Mouse (Mus musculus): ENCODE results near the gene Mpped2. TPM values are rescaled to one million over a fixed set of nuclear protein-coding genes. Genes with fewer than 3 reads are reported as not detected.

Mpped2 gene
- polyA plus RNA-seq, 1 experiment from 2014 or later: 102 TPM

- Histone ChIP-seq H3K9ac (replicated peaks; ENCODE audit: low read length) (no peak overlapping the region), H3K4me2 (ENCODE audit: low read depth, low read length) (no peak overlapping the region), H3K9me3 (replicated peaks; ENCODE audit: control insufficient read depth, low read length) (no peaks in the 10 kb centered on the region), H3K27ac (replicated peaks; ENCODE audit: low read depth, low read length) (no peak overlapping the region), H3K27me3 (ENCODE audit: control insufficient read depth, insufficient read depth, low read length) (no peaks in the 10 kb centered on the region), H3K4me3 (ENCODE audit: low read depth, low read length) (no peak overlapping the region), H3K4me1 (ENCODE audit: control insufficient read depth, insufficient read depth, low read length) (peaks cover 2% of the 10 kb centered on the region; the same call in 1 of the 2 replicates), H3K36me3 (replicated peaks; ENCODE audit: control insufficient read depth, insufficient read depth, low read depth, low read length) (no peaks in the 10 kb centered on the region)
- 23% methylated on average over 11 of the region's 11 CpGs for WGBS
- peak; percentile 73 for ATAC-seq (replicated peaks; ENCODE audit: insufficient number of reproducible peaks, low FRiP score, low TSS enrichment, low read depth)
- DNase-seq (ENCODE audit: low spot score): no peak
Observed at GRCm38 (mm10) chr2:106895326-106896023, 202.4 kb downstream of the Mpped2 start.

DNA sequence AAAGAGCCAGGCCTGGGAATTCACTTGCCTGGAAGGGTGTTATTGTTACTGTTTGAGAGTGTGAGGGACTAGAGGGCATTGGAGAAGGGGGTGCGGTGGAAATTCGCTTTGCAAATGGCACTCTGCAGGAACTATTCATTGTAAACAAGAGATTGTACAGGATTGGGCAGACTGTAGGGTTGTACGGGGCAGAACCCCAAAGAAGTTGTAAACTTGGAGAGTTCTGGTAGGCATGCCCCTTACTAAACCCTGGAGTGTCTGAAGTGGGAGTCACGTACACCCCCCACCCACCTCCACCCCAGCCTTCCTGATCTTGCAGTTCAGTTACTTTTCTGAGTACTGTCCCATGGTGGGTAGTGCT is 202.9 kb downstream of the Mpped2 start:
- Histone ChIP-seq H3K9ac (replicated peaks; ENCODE audit: low read length) (no peak overlapping the region), H3K4me1 (ENCODE audit: control insufficient read depth, insufficient read depth, low read length) (peaks cover 2% of the 10 kb centered on the region; the same call in 1 of the 2 replicates), H3K4me3 (ENCODE audit: low read depth, low read length) (no peak overlapping the region), H3K36me3 (replicated peaks; ENCODE audit: control insufficient read depth, insufficient read depth, low read depth, low read length) (no peaks in the 10 kb centered on the region), H3K4me2 (ENCODE audit: low read depth, low read length) (no peak overlapping the region), H3K9me3 (replicated peaks; ENCODE audit: control insufficient read depth, low read length) (no peaks in the 10 kb centered on the region), H3K27me3 (ENCODE audit: control insufficient read depth, insufficient read depth, low read length) (no peaks in the 10 kb centered on the region), H3K27ac (replicated peaks; ENCODE audit: low read depth, low read length) (no peak overlapping the region)
- WGBS: 42% methylated on average over 4 of the region's 4 CpGs
- DNase-seq (ENCODE audit: low spot score): no peak
- peak; percentile 29; the same call in 1 of the 2 replicates for ATAC-seq (replicated peaks; ENCODE audit: insufficient number of reproducible peaks, low FRiP score, low TSS enrichment, low read depth)

DNA sequence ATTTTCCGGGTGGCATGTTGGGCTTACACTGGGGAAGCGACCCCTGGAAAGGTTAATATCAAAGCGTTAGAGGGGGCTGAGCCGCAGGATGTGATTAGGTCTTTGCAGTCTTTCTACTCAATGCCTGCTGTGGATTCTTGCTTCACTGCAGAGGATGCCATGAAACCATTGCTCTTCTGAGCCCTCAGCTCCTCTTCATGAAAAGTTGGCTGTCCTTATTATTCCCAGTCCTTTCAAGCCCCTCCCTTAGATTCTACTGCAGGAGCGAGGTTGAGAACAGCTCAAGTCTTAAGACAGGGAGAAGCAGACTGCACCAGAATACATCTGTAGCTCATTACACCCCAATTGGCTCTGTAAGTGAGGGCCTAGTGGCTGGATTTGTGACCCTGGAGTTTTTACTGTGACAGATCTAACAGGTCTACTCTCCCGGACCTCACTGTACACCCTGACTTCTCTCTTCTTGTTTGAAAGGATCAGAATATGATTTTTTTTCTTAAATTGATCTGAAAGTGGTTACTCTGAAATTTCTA is 218.9 kb downstream of the Mpped2 start:
- Histone ChIP-seq H3K4me1 (ENCODE audit: control insufficient read depth, insufficient read depth, low read length) (no peaks in the 10 kb centered on the region), H3K9ac (replicated peaks; ENCODE audit: low read length) (no peak overlapping the region), H3K36me3 (replicated peaks; ENCODE audit: control insufficient read depth, insufficient read depth, low read depth, low read length) (no peaks in the 10 kb centered on the region), H3K4me2 (ENCODE audit: low read depth, low read length) (no peak overlapping the region), H3K27ac (replicated peaks; ENCODE audit: low read depth, low read length) (no peak overlapping the region), H3K4me3 (ENCODE audit: low read depth, low read length) (no peak overlapping the region), H3K9me3 (replicated peaks; ENCODE audit: control insufficient read depth, low read length) (no peaks in the 10 kb centered on the region), H3K27me3 (ENCODE audit: control insufficient read depth, insufficient read depth, low read length) (no peaks in the 10 kb centered on the region)
- ATAC-seq (replicated peaks; ENCODE audit: insufficient number of reproducible peaks, low FRiP score, low TSS enrichment, low read depth) (no peak; the same call in 1 of the 2 replicates), DNase-seq (ENCODE audit: low spot score) (peak; percentile 66)
- WGBS: 37% methylated on average over 6 of the region's 6 CpGs

All from embryonic facial prominence, embryonic 11.5 days (tissue).